Mouse (Mus musculus) gastrocnemius, postnatal 14 days (tissue): ENCODE results near the gene Zfhx3. TPM values are rescaled to one million over a fixed set of nuclear protein-coding genes. Genes with fewer than 3 reads are reported as not detected.

Source experiments
- DNase-seq: peaks from one replicate; pipeline ENCODE4 v3.0.0; 2021; ENCODE audit warnings: mixed read lengths
- intact Hi-C: fragments of 180-260 bp; cut with DNase I; formaldehyde crosslinking; loops from one replicate; pipeline ENCODE4 v1.15.1; 2025; ENCODE audit warnings: low total_unique reads
- total RNA-seq, 2 experiments: library from RNA; stranded (reverse); gene quantifications; 2 replicates each; pipeline ENCODE4 v1.2.3; 2021

The Zfhx3 gene
- total RNA-seq, 2 experiments from 2014 or later: 9.7 to 10.8 TPM

- DNase-seq: no peak
- intact Hi-C loops: no loop called here
Measured at GRCm38 (mm10) chr8:108481167-108481815, 538.8 kb downstream of the Zfhx3 start.

- intact Hi-C loops: no loop called here
Measured at GRCm38 (mm10) chr8:108496101-108496500, 553.7 kb downstream of the Zfhx3 start.

GRCm38 (mm10) chr8:108506779-108507178 lies 564.3 kb downstream of the Zfhx3 start:
- intact Hi-C loops: no loop called here
- no peak for DNase-seq

More at GRCm38 (mm10) chr8:108496101-108496500, 553.7 kb downstream of the Zfhx3 start:
- DNase-seq: no peak

- DNase-seq: no peak
- intact Hi-C loops: no loop called here
Measured at GRCm38 (mm10) chr8:108507769-108508168, 565.3 kb downstream of the Zfhx3 start.

GRCm38 (mm10) chr8:108510641-108511325 lies 568.3 kb downstream of the Zfhx3 start:
- intact Hi-C loops: no loop called here

GRCm38 (mm10) chr8:108518116-108518515 lies 575.7 kb downstream of the Zfhx3 start:
- intact Hi-C loops: no loop called here
- DNase-seq: no peak

More at GRCm38 (mm10) chr8:108510641-108511325, 568.3 kb downstream of the Zfhx3 start:
- DNase-seq: peak; percentile 9

GRCm38 (mm10) chr8:108522050-108522449 lies 579.6 kb downstream of the Zfhx3 start:
- DNase-seq: no peak

GRCm38 (mm10) chr8:108529421-108529820 lies 587.0 kb downstream of the Zfhx3 start:
- DNase-seq: no peak
- intact Hi-C loops: no loop called here

More at GRCm38 (mm10) chr8:108522050-108522449, 579.6 kb downstream of the Zfhx3 start:
- intact Hi-C loops: no loop called here

GRCm38 (mm10) chr8:108535121-108535876 lies 592.9 kb downstream of the Zfhx3 start:
- no peak for DNase-seq
- intact Hi-C loops: no loop called here

GRCm38 (mm10) chr8:108536186-108536585 lies 593.7 kb downstream of the Zfhx3 start:
- DNase-seq: no peak
- intact Hi-C loops: no loop called here

GRCm38 (mm10) chr8:108536911-108537351 lies 594.5 kb downstream of the Zfhx3 start:
- DNase-seq: no peak
- intact Hi-C loops: no loop called here

GRCm38 (mm10) chr8:108537686-108538551 lies 595.5 kb downstream of the Zfhx3 start:
- no peak for DNase-seq
- intact Hi-C loops: no loop called here

GRCm38 (mm10) chr8:108538929-108539555 lies 596.6 kb downstream of the Zfhx3 start:
- no peak for DNase-seq
- intact Hi-C loops: no loop called here

GRCm38 (mm10) chr8:108552518-108552917 lies 610.1 kb downstream of the Zfhx3 start:
- intact Hi-C loops: no loop called here
- no peak for DNase-seq

- no peak for DNase-seq
- intact Hi-C loops: no loop called here
Measured at GRCm38 (mm10) chr8:108553808-108554577, 611.5 kb downstream of the Zfhx3 start.

GRCm38 (mm10) chr8:108554578-108555245 lies 612.3 kb downstream of the Zfhx3 start:
- no peak for DNase-seq
- intact Hi-C loops: no loop called here

GRCm38 (mm10) chr8:108563420-108563819 lies 621.0 kb downstream of the Zfhx3 start:
- DNase-seq: no peak
- intact Hi-C loops: no loop called here
